Mouse (Mus musculus) bone marrow macrophage, adult 2 months (primary cell): ENCODE measurements around the gene Prkca.

Source experiments
- CTCF ChIP-seq: IDR thresholded peaks from 2 replicates; pipeline ENCODE4 v1.5.1; 2012; ENCODE audit warnings: low read depth, mild to moderate bottlenecking, low read length, moderate library complexity
- POLR2A ChIP-seq: IDR thresholded peaks from 2 replicates; pipeline ENCODE4 v1.6.1; 2012; ENCODE audit warnings: mild to moderate bottlenecking, low read depth, low read length, borderline replicate concordance

- TF ChIP-seq POLR2A (no peak), CTCF (no peak)
Measured at GRCm38 (mm10) chr11:108028398-108028797, 315.3 kb downstream of the Prkca start.
